Mouse (Mus musculus) spleen, adult 2 months (tissue): Measurements from ENCODE around the gene Asb3. TPM values are rescaled to one million over a fixed set of nuclear protein-coding genes. Genes with fewer than 3 reads are reported as not detected.
"Not testable (repeated sequence)": the region's sequence is repeated elsewhere in the genome, so short reads cannot be mapped to it uniquely, and the experiment has no call there.

Experiments
- DNase-seq, 2 experiments: peaks; one replicate each; pipeline versions ENCODE4 v3.0.0 to v3.0.0-alpha.2; 2012 to 2021; ENCODE audit warnings: low spot score in 2 of 2, low read depth in 1 of 2
- H3K27ac ChIP-seq: fragments of 200-500 bp; 2 replicates; pipeline ENCODE4 v1.5.1; 2012; ENCODE audit warnings: low read length, inconsistent platforms; ENCODE audit not compliant: insufficient read depth
- H3K27me3 ChIP-seq: fragments of 200-500 bp; 2 replicates; pipeline ENCODE4 v1.6.1; 2012; ENCODE audit warnings: mild to moderate bottlenecking, moderate library complexity, low read length, inconsistent platforms; ENCODE audit not compliant: control insufficient read depth, insufficient read depth
- H3K36me3 ChIP-seq: fragments of 200-500 bp; 2 replicates; pipeline ENCODE4 v1.6.1; 2012; ENCODE audit warnings: mild to moderate bottlenecking, low read length, inconsistent platforms; ENCODE audit not compliant: control insufficient read depth, insufficient read depth
- H3K4me1 ChIP-seq: fragments of 200-500 bp; 2 replicates; pipeline ENCODE4 v1.6.1; 2011; ENCODE audit warnings: inconsistent platforms; ENCODE audit not compliant: control insufficient read depth, insufficient read depth, insufficient read length
- H3K4me3 ChIP-seq: fragments of 200-500 bp; 2 replicates; pipeline ENCODE4 v1.5.1; 2011; ENCODE audit warnings: mild to moderate bottlenecking, inconsistent platforms; ENCODE audit not compliant: insufficient read depth, insufficient read length; ENCODE audit errors: extremely low read depth
- CTCF ChIP-seq: fragments of 200-500 bp; IDR thresholded peaks from 2 replicates; pipeline ENCODE4 v1.5.1; 2011; ENCODE audit warnings: mild to moderate bottlenecking, inconsistent platforms; ENCODE audit not compliant: insufficient read depth, insufficient read length, insufficient replicate concordance; ENCODE audit errors: extremely low read depth
- POLR2A ChIP-seq: fragments of 200-500 bp; IDR thresholded peaks from 2 replicates; pipeline ENCODE4 v1.6.1; 2011; ENCODE audit warnings: low read depth, low read length, inconsistent platforms
- WGBS: fragments of 180-500 bp; shearing (Covaris S2); methylation state at CpG from one replicate; pipeline ENCODE4 v1.1.7; 2018; 5-methylcytosine and 5-hydroxymethylcytosine counted together
- polyA plus RNA-seq: library from polyadenylated mRNA; depleted of rRNA; stranded (reverse); fragments of >200 nt; gene quantifications from 2 replicates; pipeline ENCODE4 v1.2.3, GENCODE M21; 2012

Asb3 gene
- polyA plus RNA-seq, 1 experiment = 2.2 TPM

- no peak overlapping the region for H3K27ac ChIP-seq
- TF ChIP-seq CTCF (no peak), POLR2A (no peak)
- H3K36me3 ChIP-seq = no peaks in the 10 kb centered on the region
- H3K4me3 ChIP-seq = no peak overlapping the region
- no peak for DNase-seq
- H3K4me1 ChIP-seq = peaks cover 3% of the 10 kb centered on the region; the same call in 1 of the 2 replicates
- WGBS = 81% methylated on average over 2 of the region's 2 CpGs
- H3K27me3 ChIP-seq = no peaks in the 10 kb centered on the region
These were observed 113.5 kb downstream of the Asb3 start for GRCm38 (mm10) chr11:30998704-30999103.

DNA sequence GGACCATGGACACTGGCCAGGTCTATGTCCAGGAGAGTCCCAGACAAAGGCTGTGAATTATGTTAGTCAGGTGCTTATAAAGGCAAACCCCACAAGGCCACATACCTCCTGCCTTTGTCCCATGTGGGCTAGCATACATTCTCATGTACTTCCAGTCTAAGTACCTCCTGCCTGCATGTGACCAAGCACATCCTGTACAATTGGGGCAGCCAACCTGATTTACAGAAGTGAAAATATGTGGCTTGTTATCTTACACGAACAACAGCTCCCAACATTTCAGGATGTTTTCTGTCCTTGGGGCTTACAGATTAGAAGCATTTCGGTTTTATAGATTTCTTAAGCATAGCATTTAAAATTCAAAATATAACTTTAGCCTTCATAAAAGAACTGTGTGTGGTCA, 114.8 kb downstream of the Asb3 start:
- TF ChIP-seq POLR2A = no peak
- TF ChIP-seq CTCF = no peak
- no peak overlapping the region for H3K27ac ChIP-seq
- H3K4me1 ChIP-seq = peaks cover 3% of the 10 kb centered on the region; the same call in 1 of the 2 replicates
- WGBS = 44% methylated on average over 2 of the region's 2 CpGs
- H3K36me3 ChIP-seq = no peaks in the 10 kb centered on the region
- no peaks in the 10 kb centered on the region for H3K27me3 ChIP-seq
- peak in 1 of 2 experiments; percentile 25 for DNase-seq
- H3K4me3 ChIP-seq = no peak overlapping the region

DNA sequence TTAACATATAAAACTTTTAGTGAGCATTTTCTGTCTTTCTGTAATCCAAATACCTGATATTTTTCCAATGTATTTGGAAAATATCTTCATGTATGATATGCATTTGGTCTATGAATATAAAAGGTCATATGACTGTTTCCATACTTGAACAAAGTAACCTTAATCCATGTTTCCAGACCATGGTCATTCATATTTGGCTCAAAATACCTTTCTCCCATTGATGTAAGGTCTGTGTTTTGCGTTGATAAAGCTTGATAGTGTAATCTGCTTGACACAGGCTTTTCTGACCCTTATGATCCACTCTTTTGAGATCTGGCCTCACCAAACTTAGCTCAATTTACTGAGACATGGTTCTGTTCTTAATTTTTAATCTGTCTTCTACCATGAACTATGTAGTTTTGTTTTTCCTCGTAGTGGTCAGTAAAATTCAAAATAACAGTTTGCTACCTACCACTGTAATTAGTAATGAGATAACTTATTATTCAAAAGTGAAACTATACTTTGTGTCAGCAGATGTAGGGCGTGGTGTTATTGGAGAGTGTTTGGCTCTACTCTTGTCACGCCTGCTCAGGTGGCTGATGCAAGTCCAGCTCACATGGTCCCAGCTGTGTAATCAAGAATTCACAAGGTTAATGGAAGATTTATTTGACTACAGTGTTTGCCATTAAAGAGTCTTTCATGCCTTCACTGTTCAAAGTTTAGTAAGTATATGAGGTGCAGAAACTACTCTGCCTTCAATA, 116.1 kb downstream of the Asb3 start:
- H3K27ac ChIP-seq = no peak overlapping the region
- peaks cover 3% of the 10 kb centered on the region; the same call in 1 of the 2 replicates for H3K4me1 ChIP-seq
- H3K4me3 ChIP-seq = no peak overlapping the region
- no peaks in the 10 kb centered on the region for H3K36me3 ChIP-seq
- no peaks in the 10 kb centered on the region for H3K27me3 ChIP-seq
- WGBS = 72% methylated on average over 4 of the region's 4 CpGs
- TF ChIP-seq POLR2A (no peak), CTCF (no peak)
- DNase-seq = no peak

DNA sequence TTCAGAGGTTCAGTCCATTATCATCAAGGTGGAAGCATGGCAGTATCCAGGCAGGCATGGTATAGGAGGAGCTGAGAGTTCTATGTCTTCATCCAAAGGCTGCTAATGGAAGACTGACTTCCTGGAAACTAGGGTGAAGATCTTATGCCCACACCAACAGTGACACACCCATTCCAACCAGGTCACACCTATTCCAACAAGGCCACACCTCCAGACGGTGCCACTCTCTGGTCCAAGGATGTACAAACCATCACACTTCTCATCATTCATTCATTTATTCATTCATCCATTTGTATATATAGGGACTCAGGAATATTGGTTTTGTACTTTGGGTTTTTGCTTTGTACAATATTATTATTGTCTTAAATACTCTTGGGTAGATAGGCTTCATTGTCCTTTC, 124.5 kb downstream of the Asb3 start:
- not testable (repeated sequence) for H3K36me3 ChIP-seq, H3K4me1 ChIP-seq, H3K4me3 ChIP-seq, H3K27me3 ChIP-seq, H3K27ac ChIP-seq, DNase-seq
- WGBS = 97% methylated on average over 1 of the region's 1 CpGs

- H3K4me1 ChIP-seq, H3K27ac ChIP-seq, H3K27me3 ChIP-seq, DNase-seq, H3K4me3 ChIP-seq, H3K36me3 ChIP-seq: not testable (repeated sequence)
- 95% methylated on average over 15 of the region's 15 CpGs for WGBS
These were observed 132.2 kb downstream of the Asb3 start for GRCm38 (mm10) chr11:31017466-31017865.

DNA sequence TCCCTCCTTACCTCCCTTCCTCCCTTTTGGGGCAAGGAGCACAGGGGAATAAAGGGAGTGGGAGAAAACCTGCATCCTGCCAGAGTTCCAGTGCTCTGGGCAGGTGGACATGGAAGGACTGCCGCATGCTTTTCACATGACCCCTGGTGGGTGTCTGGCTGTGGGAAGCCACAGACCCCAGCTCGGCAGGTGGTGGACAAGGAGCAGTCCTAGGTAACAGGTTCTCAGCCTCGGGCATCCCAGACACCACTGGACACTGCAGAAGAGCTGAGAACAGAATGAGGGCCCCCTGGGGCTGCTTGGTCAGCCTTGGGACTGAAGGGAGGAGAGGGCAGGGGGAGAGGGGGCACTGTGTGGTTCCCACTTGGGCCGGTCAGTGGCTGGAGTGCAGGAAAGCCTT, 149.7 kb downstream of the Asb3 start:
- WGBS = 96% methylated on average over 4 of the region's 4 CpGs
- H3K27ac ChIP-seq = no peak overlapping the region
- no peaks in the 10 kb centered on the region for H3K27me3 ChIP-seq
- no peak for DNase-seq
- no peak overlapping the region for H3K4me3 ChIP-seq
- TF ChIP-seq CTCF (no peak), POLR2A (no peak)
- no peaks in the 10 kb centered on the region; the same call in 1 of the 2 replicates for H3K36me3 ChIP-seq
- no peaks in the 10 kb centered on the region for H3K4me1 ChIP-seq

GRCm38 (mm10) chr11:31089973-31090372, 204.8 kb downstream of the Asb3 start:
- 98% methylated on average over 10 of the region's 10 CpGs for WGBS
- DNase-seq = no peak
- no peak overlapping the region for H3K27ac ChIP-seq
- TF ChIP-seq POLR2A (no peak), CTCF (no peak)
- H3K27me3 ChIP-seq = no peaks in the 10 kb centered on the region
- H3K36me3 ChIP-seq = peaks cover 9% of the 10 kb centered on the region
- no peaks in the 10 kb centered on the region for H3K4me1 ChIP-seq
- H3K4me3 ChIP-seq = no peak overlapping the region
